Mouse (Mus musculus) spleen, embryonic (tissue): ENCODE data around the gene Fhad1.
"Not testable (repeated sequence)": the region's sequence is repeated elsewhere in the genome, so short reads cannot be mapped to it uniquely, and the experiment has no call there.

Experiments
- CTCF ChIA-PET: fragments of 350-600 bp; sonication (Branson Sonifier 250); formaldehyde crosslinking; loops from one replicate; lab custom pipeline; 2022; lab: Charles Lee

The Fhad1 gene

GRCm38 (mm10) chr4:142014659-142015608, at the start of gene Fhad1:
TSS of gene Fhad1 (minus strand) at chr4:142015082.
- CTCF ChIA-PET = interaction anchor here (1.0 kb wide), 1 partner anchor 10 kb away, joined by 4 read pairs; no protein-coding TSS in a partner anchor

GRCm38 (mm10) chr4:142063057-142063534, 48.2 kb upstream of the Fhad1 start:
- CTCF ChIA-PET = no interaction called here

GRCm38 (mm10) chr4:142061485-142062240, 46.8 kb upstream of the Fhad1 start:
- CTCF ChIA-PET = no interaction called here

GRCm38 (mm10) chr4:142060455-142061378, 45.8 kb upstream of the Fhad1 start:
- CTCF ChIA-PET = no interaction called here

GRCm38 (mm10) chr4:142059841-142060193, 44.9 kb upstream of the Fhad1 start:
- CTCF ChIA-PET = no interaction called here

- CTCF ChIA-PET = no interaction called here
Observed at GRCm38 (mm10) chr4:142059113-142059840, 44.4 kb upstream of the Fhad1 start.

- CTCF ChIA-PET = no interaction called here
Observed at GRCm38 (mm10) chr4:142057529-142058216, 42.8 kb upstream of the Fhad1 start.

- CTCF ChIA-PET = no interaction called here
Observed at GRCm38 (mm10) chr4:142055600-142055999, 40.7 kb upstream of the Fhad1 start.

GRCm38 (mm10) chr4:142054580-142054979, 39.7 kb upstream of the Fhad1 start:
- CTCF ChIA-PET = no interaction called here

GRCm38 (mm10) chr4:142053661-142054448, 39.0 kb upstream of the Fhad1 start:
- CTCF ChIA-PET = interaction anchor here (0.6 kb wide), 1 partner anchor 1205 kb away, joined by 3 read pairs; no protein-coding TSS in a partner anchor

- CTCF ChIA-PET = interaction anchor here (0.5 to 0.6 kb wide), 2 partner anchors 498 to 1205 kb away, joined by 3 to 16 read pairs; no protein-coding TSS in a partner anchor
Observed at GRCm38 (mm10) chr4:142053261-142053660, 38.4 kb upstream of the Fhad1 start.

GRCm38 (mm10) chr4:142052391-142053132, 37.7 kb upstream of the Fhad1 start:
- CTCF ChIA-PET = interaction anchor here (0.5 kb wide), 1 partner anchor 498 kb away, joined by 16 read pairs; no protein-coding TSS in a partner anchor

- CTCF ChIA-PET = not testable (repeated sequence)
Observed at GRCm38 (mm10) chr4:142051883-142052282, 37.0 kb upstream of the Fhad1 start.

- CTCF ChIA-PET = no interaction called here
Observed at GRCm38 (mm10) chr4:142049963-142050362, 35.1 kb upstream of the Fhad1 start.

GRCm38 (mm10) chr4:142048391-142048790, 33.5 kb upstream of the Fhad1 start:
- CTCF ChIA-PET = no interaction called here

- CTCF ChIA-PET = no interaction called here
Observed at GRCm38 (mm10) chr4:142047005-142047404, 32.1 kb upstream of the Fhad1 start.

- CTCF ChIA-PET = no interaction called here
Observed at GRCm38 (mm10) chr4:142046496-142046895, 31.6 kb upstream of the Fhad1 start.

- CTCF ChIA-PET = no interaction called here
Observed at GRCm38 (mm10) chr4:142045595-142046163, 30.8 kb upstream of the Fhad1 start.
